Mouse (Mus musculus) cerebellum, postnatal 14 days (tissue): ENCODE results near the gene Fam126a.

Experiments
- DNase-seq, 2 experiments: peaks; one replicate each; pipeline ENCODE4 v3.0.0; 2021; ENCODE audit warnings: mixed read lengths in 2 of 2

Gene Fam126a

GRCm38 (mm10) chr5:24030579-24030969 lies at the start of gene Fam126a:
Gene Fam126a, minus strand, starts transcription at chr5:24030690.
- DNase-seq: peak; percentile 91 to 92

GRCm38 (mm10) chr5:24078420-24079179 lies 48.1 kb upstream of the Fam126a start:
- DNase-seq: peak in 1 of 2 experiments; percentile 29

GRCm38 (mm10) chr5:24077739-24078306 lies 47.3 kb upstream of the Fam126a start:
- peak in 1 of 2 experiments; percentile 19 for DNase-seq

GRCm38 (mm10) chr5:24076986-24077718 lies 46.7 kb upstream of the Fam126a start:
- peak; percentile 82 to 84 for DNase-seq

- DNase-seq: no peak
Observed at GRCm38 (mm10) chr5:24072031-24072430, 41.5 kb upstream of the Fam126a start.

- DNase-seq: no peak
Observed at GRCm38 (mm10) chr5:24068955-24069354, 38.5 kb upstream of the Fam126a start.

- DNase-seq: no peak
Observed at GRCm38 (mm10) chr5:24063545-24063944, 33.1 kb upstream of the Fam126a start.

- no peak for DNase-seq
Observed at GRCm38 (mm10) chr5:24063034-24063433, 32.5 kb upstream of the Fam126a start.

- no peak for DNase-seq
Observed at GRCm38 (mm10) chr5:24060949-24061348, 30.5 kb upstream of the Fam126a start.

GRCm38 (mm10) chr5:24057592-24057991 lies 27.1 kb upstream of the Fam126a start:
- DNase-seq: peak in 1 of 2 experiments; percentile 13

- no peak for DNase-seq
Observed at GRCm38 (mm10) chr5:24056865-24057264, 26.4 kb upstream of the Fam126a start.

GRCm38 (mm10) chr5:24054382-24054781 lies 23.9 kb upstream of the Fam126a start:
- no peak for DNase-seq

- peak in 1 of 2 experiments; percentile 20 for DNase-seq
Observed at GRCm38 (mm10) chr5:24053245-24054190, 23.0 kb upstream of the Fam126a start.

- no peak for DNase-seq
Observed at GRCm38 (mm10) chr5:24051755-24052675, 21.5 kb upstream of the Fam126a start.

GRCm38 (mm10) chr5:24047821-24048220 lies 17.3 kb upstream of the Fam126a start:
- DNase-seq: no peak

GRCm38 (mm10) chr5:24047001-24047400 lies 16.5 kb upstream of the Fam126a start:
- no peak for DNase-seq

GRCm38 (mm10) chr5:24045998-24046631 lies 15.6 kb upstream of the Fam126a start:
- peak; percentile 14 to 27 for DNase-seq

GRCm38 (mm10) chr5:24044387-24044786 lies 13.9 kb upstream of the Fam126a start:
- DNase-seq: no peak

- DNase-seq: no peak
Observed at GRCm38 (mm10) chr5:24043367-24043766, 12.9 kb upstream of the Fam126a start.

GRCm38 (mm10) chr5:24041341-24041852 lies 10.9 kb upstream of the Fam126a start:
- DNase-seq: no peak

GRCm38 (mm10) chr5:24040601-24041000 lies 10.1 kb upstream of the Fam126a start:
- DNase-seq: no peak
